Mouse (Mus musculus) kidney, postnatal 0 days (tissue): ENCODE measurements around the gene Adgrf3. TPM values are rescaled to one million over a fixed set of nuclear protein-coding genes. Genes with fewer than 3 reads are reported as not detected.
A peak's percentile ranks its signal among the peaks of the same experiment; 100 is the strongest.
"Not testable (repeated sequence)": the region's sequence is repeated elsewhere in the genome, so short reads cannot be mapped to it uniquely, and the experiment has no call there.

Experiments
- ATAC-seq: fragments of 200-750 bp; cut with Nextera tagmentation; replicated peaks from 2 replicates; pipeline ENCODE4 v1.8.0; 2017; ENCODE audit warnings: low read depth, moderate number of reproducible peaks, moderate TSS enrichment, moderate library complexity; ENCODE audit not compliant: low FRiP score
- DNase-seq: peaks from one replicate; pipeline ENCODE4 v3.0.0-alpha.2; 2016; ENCODE audit warnings: low spot score
- H3K27ac ChIP-seq: fragments of 300-500 bp; sonication (generic); 2 replicates; pipeline ENCODE4 v1.5.1; 2014; ENCODE audit warnings: mild to moderate bottlenecking
- H3K27me3 ChIP-seq: fragments of 300-500 bp; sonication (generic); 2 replicates; pipeline ENCODE4 v1.6.1; 2014; ENCODE audit warnings: low read length, mixed read lengths; ENCODE audit not compliant: insufficient read depth
- H3K36me3 ChIP-seq: fragments of 300-500 bp; sonication (generic); 2 replicates; pipeline ENCODE4 v1.6.1; 2014; ENCODE audit warnings: low read length, mixed read lengths; ENCODE audit not compliant: insufficient read depth
- H3K4me1 ChIP-seq: fragments of 300-500 bp; sonication (generic); replicated peaks from 2 replicates; pipeline ENCODE4 v1.6.1; 2014; ENCODE audit warnings: antibody characterized with exemption, low read length, mixed read lengths; ENCODE audit not compliant: insufficient read depth
- H3K4me2 ChIP-seq: fragments of 300-500 bp; sonication (generic); 2 replicates; pipeline ENCODE4 v1.6.1; 2014; ENCODE audit warnings: mild to moderate bottlenecking, low read length, moderate library complexity, mixed read lengths
- H3K4me3 ChIP-seq: fragments of 300-500 bp; sonication (generic); replicated peaks from 2 replicates; pipeline ENCODE4 v1.5.1; 2014; ENCODE audit warnings: low read depth, low read length
- H3K9ac ChIP-seq: fragments of 300-500 bp; sonication (generic); 2 replicates; pipeline ENCODE4 v1.6.1; 2014; ENCODE audit warnings: low read depth, low read length
- H3K9me3 ChIP-seq: fragments of 300-500 bp; sonication (generic); replicated peaks from 2 replicates; pipeline ENCODE4 v1.6.1; 2016; ENCODE audit warnings: low read length, inconsistent platforms, mixed read lengths
- CTCF ChIP-seq: IDR thresholded peaks from 2 replicates; pipeline ENCODE4 v1.5.1; 2016; ENCODE audit warnings: antibody characterized with exemption, low read depth, mild to moderate bottlenecking, moderate library complexity
- WGBS: fragments of 180-500 bp; shearing (Covaris S2); extraction: QIAGEN DNeasy Blood & Tissue Kit; methylation state at CpG from one replicate; pipeline ENCODE4 v1.1.7; 2014; 5-methylcytosine and 5-hydroxymethylcytosine counted together
- polyA plus RNA-seq: library from polyadenylated mRNA; unstranded; fragments of >200 nt; fragmentation: Nextera tagmentation; extraction: Ambion mirVana; gene quantifications from 2 replicates; pipeline ENCODE4 v1.2.1, GENCODE M21; 2015

The Adgrf3 gene
- polyA plus RNA-seq, 1 experiment from 2014 or later: 0.04 TPM

DNA sequence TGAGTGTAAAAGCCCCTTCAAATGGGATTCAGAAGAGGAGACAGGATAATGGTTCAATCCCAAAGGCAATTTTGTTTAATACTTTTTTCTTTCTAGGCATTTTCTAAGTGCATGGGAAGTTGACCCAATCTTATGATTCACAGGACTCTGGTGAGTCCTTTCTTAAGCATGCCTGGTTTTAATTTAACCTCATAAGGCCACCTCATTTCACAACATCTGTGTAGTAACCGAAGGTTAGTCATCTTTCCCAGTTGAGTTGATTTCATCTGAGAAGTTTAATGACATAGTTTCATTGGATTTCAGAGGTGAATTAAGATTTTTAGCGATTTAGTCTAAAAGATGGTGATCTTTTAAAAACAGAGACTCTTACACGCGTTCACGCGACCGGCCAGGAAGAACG, 17.2 kb upstream of the Adgrf3 start:
- H3K4me1 ChIP-seq: no peaks in the 10 kb centered on the region
- H3K36me3 ChIP-seq: no peaks in the 10 kb centered on the region
- H3K9ac ChIP-seq: no peak overlapping the region
- H3K9me3 ChIP-seq: no peaks in the 10 kb centered on the region
- 98% methylated on average over 8 of the region's 8 CpGs for WGBS
- H3K4me3 ChIP-seq: no peak overlapping the region
- H3K27ac ChIP-seq: no peak overlapping the region
- DNase-seq (no peak), ATAC-seq (no peak)
- H3K27me3 ChIP-seq: no peaks in the 10 kb centered on the region
- no peak overlapping the region for H3K4me2 ChIP-seq
- no peak for TF ChIP-seq CTCF

DNA sequence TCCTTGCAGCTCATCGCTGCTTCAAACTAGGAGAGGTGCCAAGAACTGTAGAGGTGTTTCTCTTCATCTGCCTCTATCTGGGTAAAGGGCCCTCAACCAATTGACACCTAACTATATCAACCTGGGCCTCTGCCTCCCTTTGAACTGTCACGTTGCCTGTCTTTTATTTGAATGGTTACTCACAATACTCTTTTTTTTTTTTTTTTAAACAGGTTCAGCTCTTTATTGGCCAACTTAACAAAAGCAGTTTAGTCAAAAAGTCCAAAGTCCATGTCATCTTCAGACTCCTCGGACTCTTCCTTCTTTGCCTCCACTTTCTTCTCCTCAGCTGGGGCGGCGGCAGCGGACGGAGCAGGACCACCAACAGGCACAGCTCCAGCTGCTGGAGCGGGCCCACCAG, 15.1 kb upstream of the Adgrf3 start:
- no peaks in the 10 kb centered on the region for H3K9me3 ChIP-seq
- WGBS: 82% methylated on average over 8 of the region's 8 CpGs
- no peak for TF ChIP-seq CTCF
- ATAC-seq (no peak), DNase-seq (no peak)
- H3K27me3 ChIP-seq: no peaks in the 10 kb centered on the region
- no peaks in the 10 kb centered on the region for H3K4me1 ChIP-seq
- no peak overlapping the region for H3K4me2 ChIP-seq
- H3K9ac ChIP-seq: no peak overlapping the region
- no peak overlapping the region for H3K4me3 ChIP-seq
- H3K36me3 ChIP-seq: no peaks in the 10 kb centered on the region
- H3K27ac ChIP-seq: no peak overlapping the region

DNA sequence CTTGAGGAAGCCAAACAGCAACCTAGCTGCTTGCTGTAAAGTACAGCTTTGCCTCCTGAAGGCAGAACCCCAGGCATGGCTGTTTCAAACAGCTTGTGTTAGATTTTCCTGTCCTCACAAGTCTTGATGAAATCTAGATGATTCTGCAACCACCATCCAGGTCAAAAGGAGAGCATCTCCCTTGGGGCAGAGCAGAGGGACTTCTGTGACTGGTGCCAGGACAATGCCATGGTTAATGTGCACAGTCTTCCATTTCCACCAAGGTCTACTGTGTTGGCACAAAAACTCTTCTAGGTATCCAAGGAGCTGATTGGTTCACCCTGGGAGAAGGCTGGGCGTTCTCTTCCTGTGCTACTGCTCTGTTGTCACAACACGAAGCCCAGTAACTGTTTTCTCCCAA, 14.2 kb upstream of the Adgrf3 start:
- 88% methylated on average over 2 of the region's 2 CpGs for WGBS
- H3K4me2 ChIP-seq: no peak overlapping the region
- TF ChIP-seq CTCF: no peak
- no peak overlapping the region for H3K9ac ChIP-seq
- no peaks in the 10 kb centered on the region for H3K36me3 ChIP-seq
- H3K4me1 ChIP-seq: no peaks in the 10 kb centered on the region
- ATAC-seq: no peak
- no peak overlapping the region for H3K4me3 ChIP-seq
- DNase-seq: no peak
- H3K9me3 ChIP-seq: no peaks in the 10 kb centered on the region
- H3K27me3 ChIP-seq: no peaks in the 10 kb centered on the region
- H3K27ac ChIP-seq: no peak overlapping the region

DNA sequence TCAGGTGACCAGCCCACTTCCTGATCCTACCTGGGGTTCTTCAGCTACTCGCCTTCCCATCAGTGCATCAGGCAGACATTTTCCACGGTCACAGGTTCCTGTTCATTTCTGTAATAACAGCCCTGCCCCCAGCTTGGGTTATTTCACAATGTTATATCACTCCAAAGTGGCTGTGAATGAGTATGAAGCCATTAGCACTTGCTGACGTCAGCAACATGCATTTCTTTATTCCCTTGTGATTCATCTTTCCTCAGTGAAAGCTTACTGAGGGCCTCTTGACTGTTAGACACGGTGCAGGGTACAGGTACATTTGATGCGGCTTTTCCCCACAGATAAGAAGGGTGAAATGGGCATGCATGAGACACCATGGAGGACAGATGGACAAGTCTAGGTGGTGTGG, 10.4 kb upstream of the Adgrf3 start:
- H3K4me1 ChIP-seq: no peaks in the 10 kb centered on the region
- DNase-seq (no peak), ATAC-seq (no peak)
- no peaks in the 10 kb centered on the region for H3K27me3 ChIP-seq
- no peak for TF ChIP-seq CTCF
- no peak overlapping the region for H3K4me2 ChIP-seq
- no peak overlapping the region for H3K4me3 ChIP-seq
- H3K9me3 ChIP-seq: no peaks in the 10 kb centered on the region
- no peak overlapping the region for H3K27ac ChIP-seq
- WGBS: 79% methylated on average over 5 of the region's 5 CpGs
- no peaks in the 10 kb centered on the region for H3K36me3 ChIP-seq
- H3K9ac ChIP-seq: no peak overlapping the region

DNA sequence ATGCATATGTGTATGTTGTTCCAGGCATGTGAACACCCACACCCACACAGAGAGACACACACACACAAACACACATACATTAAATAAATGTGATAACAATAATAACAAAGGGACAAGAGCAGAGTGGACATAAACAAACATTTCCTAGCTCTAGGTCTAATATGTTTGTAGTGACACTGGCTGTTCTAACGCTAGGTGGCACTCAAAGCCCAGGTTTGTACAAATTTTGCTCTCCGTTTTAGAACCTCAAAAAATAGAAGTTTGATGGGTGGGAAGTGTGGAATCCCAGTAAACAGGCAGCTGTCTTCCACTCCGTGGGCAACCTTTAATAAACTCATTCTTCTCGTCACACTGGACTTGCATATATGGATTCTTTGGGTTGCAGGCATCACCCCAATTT, 9.4 kb upstream of the Adgrf3 start:
- Histone ChIP-seq H3K4me2 (no peak overlapping the region), H3K4me3 (no peak overlapping the region), H3K27ac (no peak overlapping the region), H3K4me1 (no peaks in the 10 kb centered on the region), H3K9ac (no peak overlapping the region), H3K9me3 (no peaks in the 10 kb centered on the region), H3K27me3 (no peaks in the 10 kb centered on the region), H3K36me3 (no peaks in the 10 kb centered on the region)
- no peak for ATAC-seq
- DNase-seq: peak; percentile 86
- WGBS: 8% methylated on average over 4 of the region's 4 CpGs
- TF ChIP-seq CTCF: peak; percentile 89

DNA sequence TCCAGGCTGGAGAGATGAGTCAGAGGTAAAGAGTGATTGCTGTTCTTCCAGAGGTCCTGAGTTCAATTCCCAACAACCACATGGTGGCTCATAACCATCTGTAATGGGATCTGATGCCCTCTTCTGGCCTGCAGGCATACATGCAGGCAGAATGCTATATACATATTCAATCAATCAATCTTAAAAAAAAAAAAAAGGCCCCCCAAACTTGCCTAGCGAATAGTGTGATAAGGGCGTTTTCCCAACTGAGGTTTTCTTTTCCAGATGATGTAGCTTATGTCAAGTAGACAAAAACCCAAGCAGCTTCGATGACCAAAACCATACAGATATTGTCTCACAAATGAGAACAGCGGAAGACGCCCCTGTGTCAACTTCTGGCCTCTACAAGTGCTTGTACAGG, 5.2 kb upstream of the Adgrf3 start:
- WGBS: 89% methylated on average over 5 of the region's 5 CpGs
- H3K4me3 ChIP-seq: not testable (repeated sequence)

DNA sequence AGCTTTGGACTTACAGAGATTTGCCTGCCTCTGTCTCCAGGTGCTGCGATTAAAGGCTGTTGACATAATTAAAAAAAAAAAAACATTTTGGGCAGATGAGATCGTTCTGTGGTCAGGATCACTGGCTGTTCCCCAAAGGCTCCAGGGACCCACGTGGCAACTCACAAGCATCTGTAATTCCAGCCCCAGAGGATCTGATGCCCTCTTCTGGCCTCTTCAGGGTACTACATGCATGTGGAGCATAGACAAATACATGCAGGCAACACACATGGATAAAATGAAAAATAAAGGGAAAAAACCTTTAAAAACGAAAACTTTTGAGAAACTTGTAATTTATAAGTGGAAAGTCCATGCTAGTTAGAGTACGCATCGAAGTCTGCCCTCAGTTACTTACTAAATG, 1.8 kb upstream of the Adgrf3 start:
- DNase-seq: peak; percentile 24
- H3K36me3 ChIP-seq: no peaks in the 10 kb centered on the region
- ATAC-seq: no peak

More for the DNA sequence above, 5.2 kb upstream of the Adgrf3 start:
- peak; percentile 20; the same call in 1 of the 2 replicates for TF ChIP-seq CTCF
- H3K4me2 ChIP-seq, DNase-seq, H3K9ac ChIP-seq, H3K9me3 ChIP-seq, H3K4me1 ChIP-seq, ATAC-seq, H3K27me3 ChIP-seq, H3K36me3 ChIP-seq, H3K27ac ChIP-seq: not testable (repeated sequence)

More for the DNA sequence above, 1.8 kb upstream of the Adgrf3 start:
- Histone ChIP-seq H3K4me1 (no peaks in the 10 kb centered on the region), H3K9ac (no peak overlapping the region), H3K27ac (no peak overlapping the region), H3K4me2 (no peak overlapping the region), H3K27me3 (no peaks in the 10 kb centered on the region), H3K4me3 (no peak overlapping the region), H3K9me3 (no peaks in the 10 kb centered on the region)
- WGBS: 69% methylated on average over 6 of the region's 6 CpGs
- TF ChIP-seq CTCF: peak; percentile 69
